Mouse (Mus musculus) CH12.LX (cell line): ENCODE results near the gene Dolk.

Experiments
- CTCF ChIP-seq, 2 experiments: IDR thresholded peaks in 1 of 2; conservative IDR thresholded peaks in 1 of 2; 2 replicates each; pipeline ENCODE4 v1.5.1; 2011 to 2012; ENCODE audit warnings: low read depth in 2 of 2, low read length in 2 of 2, improper control_type of control experiment in 1 of 2, inconsistent platforms in 1 of 2, mild to moderate bottlenecking in 1 of 2, moderate library complexity in 1 of 2
- E2F4 ChIP-seq: IDR thresholded peaks from 2 replicates; pipeline ENCODE4 v1.6.1; 2011; ENCODE audit warnings: low read depth, low read length, improper control_type of control experiment; ENCODE audit not compliant: insufficient replicate concordance
- MYC ChIP-seq: IDR thresholded peaks from 2 replicates; pipeline ENCODE4 v1.6.1; 2011; ENCODE audit warnings: low read depth, mild to moderate bottlenecking, improper control_type of control experiment, low read length
- NRF1 ChIP-seq: IDR thresholded peaks from 2 replicates; pipeline ENCODE4 v1.6.1; 2014; ENCODE audit warnings: low read depth, mild to moderate bottlenecking, inconsistent platforms, low read length, improper control_type of control experiment, moderate library complexity
- ZNF384 ChIP-seq: IDR thresholded peaks from 2 replicates; pipeline ENCODE4 v1.6.1; 2012; ENCODE audit warnings: low read depth, low read length, improper control_type of control experiment, inconsistent platforms

DNA sequence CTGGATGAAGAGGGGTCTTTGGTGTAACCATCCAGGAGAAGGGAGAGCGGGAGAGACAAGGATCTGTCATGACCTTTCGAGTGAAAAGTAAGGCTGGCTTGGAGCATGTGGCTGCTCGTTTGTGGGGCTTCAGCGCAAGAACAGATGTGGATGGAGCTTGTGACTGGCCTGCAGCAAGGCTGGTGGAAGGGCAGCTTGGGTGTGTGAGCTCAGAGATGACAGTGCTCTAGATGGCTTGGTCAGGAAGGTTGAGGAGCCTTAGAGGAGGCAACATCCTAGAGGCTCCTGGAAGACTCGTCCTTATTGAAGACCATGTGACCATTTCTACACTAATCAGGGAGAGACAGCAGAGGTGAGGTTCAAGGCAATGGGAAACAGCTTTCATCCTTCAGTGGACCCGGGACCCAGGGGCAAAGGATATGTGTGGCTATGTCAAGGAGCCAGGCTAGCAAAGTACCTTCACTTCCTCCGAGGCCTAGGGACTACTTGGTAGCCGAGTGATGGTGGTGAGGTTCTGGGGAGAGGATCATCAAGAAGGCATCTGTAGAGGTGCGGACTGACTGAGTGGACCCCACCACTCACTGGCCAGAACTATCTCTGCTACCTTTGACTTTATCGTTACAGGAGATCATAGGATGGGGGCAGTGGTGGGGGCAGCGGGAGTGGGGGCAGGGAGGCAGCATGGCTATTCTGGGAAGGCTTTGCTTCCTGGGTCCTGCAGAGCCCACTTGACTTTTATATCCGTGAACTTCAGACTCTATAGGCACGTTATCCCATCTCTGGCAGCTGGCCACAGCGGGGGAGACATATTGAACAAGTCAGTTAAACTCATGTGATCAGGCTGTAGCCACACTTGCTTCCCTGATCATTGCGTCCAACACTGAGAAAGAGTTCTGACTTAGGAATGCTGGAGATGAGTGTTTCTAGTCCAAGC, 26.7 kb downstream of the Dolk start:
- no peak for TF ChIP-seq E2F4
- no peak for TF ChIP-seq CTCF (conservative IDR thresholded peaks at IDR 0.05 in 1 of 2, IDR thresholded peaks at IDR 0.05 in 1 of 2; ENCODE audit: low read depth in 2 of 2, low read length in 2 of 2)
- no peak for TF ChIP-seq NRF1
- no peak for TF ChIP-seq MYC
- TF ChIP-seq ZNF384: no peak
